Mouse (Mus musculus) forebrain, embryonic 12.5 days (tissue): Measurements from ENCODE around the gene Mamdc4. TPM values are rescaled to one million over a fixed set of nuclear protein-coding genes. Genes with fewer than 3 reads are reported as not detected.
A peak's percentile ranks its signal among the peaks of the same experiment; 100 is the strongest.

ENCODE experiments used
- ATAC-seq: fragments of 200-750 bp; cut with Nextera tagmentation; 2 replicates; pipeline ENCODE4 v1.8.0; 2017; ENCODE audit warnings: moderate TSS enrichment; ENCODE audit not compliant: low FRiP score
- H3K27ac ChIP-seq: fragments of 300-500 bp; sonication (generic); 2 replicates; pipeline ENCODE4 v1.5.1; 2016; ENCODE audit warnings: mild to moderate bottlenecking
- H3K27me3 ChIP-seq: fragments of 300-500 bp; sonication (generic); 2 replicates; pipeline ENCODE4 v1.6.1; 2016; ENCODE audit warnings: mild to moderate bottlenecking
- H3K36me3 ChIP-seq: fragments of 300-500 bp; sonication (generic); replicated peaks from 2 replicates; pipeline ENCODE4 v1.6.1; 2016; ENCODE audit warnings: mild to moderate bottlenecking
- H3K4me1 ChIP-seq: fragments of 300-500 bp; sonication (generic); 2 replicates; pipeline ENCODE4 v1.6.1; 2016
- H3K4me2 ChIP-seq: fragments of 300-500 bp; sonication (generic); 2 replicates; pipeline ENCODE4 v1.6.1; 2016; ENCODE audit warnings: mild to moderate bottlenecking, moderate library complexity
- H3K4me3 ChIP-seq: fragments of 300-500 bp; sonication (generic); replicated peaks from 2 replicates; pipeline ENCODE4 v1.5.1; 2016; ENCODE audit warnings: mild to moderate bottlenecking
- H3K9ac ChIP-seq: fragments of 300-500 bp; sonication (generic); 2 replicates; pipeline ENCODE4 v1.6.1; 2016; ENCODE audit warnings: mild to moderate bottlenecking
- H3K9me3 ChIP-seq: fragments of 300-500 bp; sonication (generic); 2 replicates; pipeline ENCODE4 v1.6.1; 2016
- WGBS: fragments of 180-500 bp; shearing (Covaris S2); methylation state at CpG from one replicate; pipeline ENCODE4 v1.1.7; 2016; 5-methylcytosine and 5-hydroxymethylcytosine counted together
- polyA plus RNA-seq: library from polyadenylated mRNA; unstranded; fragments of >200 nt; fragmentation: Nextera tagmentation; extraction: Ambion mirVana; gene quantifications from 2 replicates; pipeline ENCODE4 v1.2.1, GENCODE M21; 2016

Mamdc4 gene
- polyA plus RNA-seq, 1 experiment from 2014 or later, result 5.2 TPM

- H3K4me2 ChIP-seq, result peak overlapping the region; percentile 65; the same call in 1 of the 2 replicates
- H3K4me1 ChIP-seq, result peaks cover 53% of the 10 kb centered on the region
- 0 out of 2 replicates have a peak overlapping the region, but pooled peaks have one; percentile 33 for H3K9ac ChIP-seq
- H3K9me3 ChIP-seq, result no peaks in the 10 kb centered on the region
- no peak overlapping the region for H3K27ac ChIP-seq
- 42% methylated on average over 6 of the region's 6 CpGs for WGBS
- no peak for ATAC-seq
- peak overlapping the region; percentile 38; the same call in 1 of the 2 replicates for H3K4me3 ChIP-seq
- H3K36me3 ChIP-seq, result peaks cover 30% of the 10 kb centered on the region
- H3K27me3 ChIP-seq, result peaks cover 58% of the 10 kb centered on the region
These were observed 6.0 kb upstream of the Mamdc4 start for GRCm38 (mm10) chr2:25580621-25581101.

GRCm38 (mm10) chr2:25579737-25580460 is 5.3 kb upstream of the Mamdc4 start:
- no peak overlapping the region; the same call in 1 of the 2 replicates for H3K9ac ChIP-seq

GRCm38 (mm10) chr2:25578796-25579736 is 4.4 kb upstream of the Mamdc4 start:
- peaks cover 60% of the 10 kb centered on the region for H3K4me1 ChIP-seq
- peaks cover 60% of the 10 kb centered on the region for H3K27me3 ChIP-seq
- peak overlapping the region; percentile 7; the same call in 1 of the 2 replicates for H3K9ac ChIP-seq
- no peak for ATAC-seq
- peak overlapping the region; percentile 19 for H3K4me3 ChIP-seq
- 5% methylated on average over 77 of the region's 77 CpGs for WGBS
- H3K4me2 ChIP-seq, result peak overlapping the region; percentile 32
- H3K9me3 ChIP-seq, result no peaks in the 10 kb centered on the region
- H3K36me3 ChIP-seq, result peaks cover 14% of the 10 kb centered on the region
- no peak overlapping the region for H3K27ac ChIP-seq

More at GRCm38 (mm10) chr2:25579737-25580460, 5.3 kb upstream of the Mamdc4 start:
- peak overlapping the region; percentile 32; the same call in 1 of the 2 replicates for H3K4me2 ChIP-seq
- H3K4me3 ChIP-seq, result peak overlapping the region; percentile 19
- peaks cover 23% of the 10 kb centered on the region for H3K36me3 ChIP-seq
- peaks cover 58% of the 10 kb centered on the region for H3K4me1 ChIP-seq
- ATAC-seq, result no peak
- no peaks in the 10 kb centered on the region for H3K9me3 ChIP-seq
- peaks cover 60% of the 10 kb centered on the region for H3K27me3 ChIP-seq
- WGBS, result 5% methylated on average over 27 of the region's 27 CpGs
- H3K27ac ChIP-seq, result no peak overlapping the region

GRCm38 (mm10) chr2:25577951-25578795 is 3.5 kb upstream of the Mamdc4 start:
- Histone ChIP-seq H3K9me3 (no peaks in the 10 kb centered on the region), H3K27me3 (peaks cover 60% of the 10 kb centered on the region), H3K9ac (no peak overlapping the region; the same call in 1 of the 2 replicates), H3K4me3 (peak overlapping the region; percentile 30), H3K36me3 (peaks cover 6% of the 10 kb centered on the region), H3K4me1 (peaks cover 69% of the 10 kb centered on the region), H3K27ac (no peak overlapping the region), H3K4me2 (peak overlapping the region; percentile 44)
- 4% methylated on average over 75 of the region's 75 CpGs for WGBS
- ATAC-seq, result no peak

GRCm38 (mm10) chr2:25576965-25577891 is 2.6 kb upstream of the Mamdc4 start:
- H3K4me3 ChIP-seq, result peak overlapping the region; percentile 30
- H3K4me2 ChIP-seq, result peak overlapping the region; percentile 44
- no peaks in the 10 kb centered on the region for H3K9me3 ChIP-seq
- H3K36me3 ChIP-seq, result no peaks in the 10 kb centered on the region; the same call in 1 of the 2 replicates
- no peak overlapping the region for H3K27ac ChIP-seq
- H3K4me1 ChIP-seq, result peaks cover 67% of the 10 kb centered on the region
- 13% methylated on average over 92 of the region's 92 CpGs for WGBS
- H3K27me3 ChIP-seq, result peaks cover 60% of the 10 kb centered on the region
- no peak overlapping the region; the same call in 1 of the 2 replicates for H3K9ac ChIP-seq
- no peak for ATAC-seq

- ATAC-seq, result no peak
- no peak overlapping the region for H3K27ac ChIP-seq
- no peaks in the 10 kb centered on the region for H3K9me3 ChIP-seq
- peaks cover 58% of the 10 kb centered on the region for H3K27me3 ChIP-seq
- no peak overlapping the region for H3K4me3 ChIP-seq
- peaks cover 8% of the 10 kb centered on the region for H3K36me3 ChIP-seq
- 67% methylated on average over 16 of the region's 16 CpGs for WGBS
- H3K9ac ChIP-seq, result no peak overlapping the region
- H3K4me2 ChIP-seq, result peak overlapping the region; percentile 74; the same call in 1 of the 2 replicates
- peaks cover 59% of the 10 kb centered on the region for H3K4me1 ChIP-seq
These were observed 1.6 kb upstream of the Mamdc4 start for GRCm38 (mm10) chr2:25576028-25576850.

GRCm38 (mm10) chr2:25575432-25576027 is 885 bp upstream of the Mamdc4 start:
- peak overlapping the region; percentile 82 for H3K27ac ChIP-seq
- H3K9me3 ChIP-seq, result no peaks in the 10 kb centered on the region
- H3K4me1 ChIP-seq, result peaks cover 55% of the 10 kb centered on the region
- peaks cover 51% of the 10 kb centered on the region for H3K27me3 ChIP-seq
- H3K36me3 ChIP-seq, result peaks cover 14% of the 10 kb centered on the region
- WGBS, result 18% methylated on average over 21 of the region's 21 CpGs
- H3K9ac ChIP-seq, result peak overlapping the region; percentile 65
- peak overlapping the region; percentile 61 for H3K4me3 ChIP-seq
- H3K4me2 ChIP-seq, result peak overlapping the region; percentile 74
- ATAC-seq, result no peak; the same call in 1 of the 2 replicates

GRCm38 (mm10) chr2:25574136-25574535 is 509 bp downstream of the Mamdc4 start:
- H3K27ac ChIP-seq, result no peak overlapping the region
- peaks cover 27% of the 10 kb centered on the region for H3K36me3 ChIP-seq
- peak overlapping the region; percentile 61 for H3K4me3 ChIP-seq
- H3K9me3 ChIP-seq, result no peaks in the 10 kb centered on the region
- WGBS, result 18% methylated on average over 11 of the region's 11 CpGs
- peaks cover 46% of the 10 kb centered on the region for H3K4me1 ChIP-seq
- peak overlapping the region; percentile 74 for H3K4me2 ChIP-seq
- peaks cover 37% of the 10 kb centered on the region for H3K27me3 ChIP-seq
- H3K9ac ChIP-seq, result peak overlapping the region; percentile 65
- 0 out of 2 replicates have a peak, but pooled peaks have one; percentile 1 for ATAC-seq

GRCm38 (mm10) chr2:25573068-25573467 is 1.6 kb downstream of the Mamdc4 start:
- Histone ChIP-seq H3K27ac (no peak overlapping the region), H3K4me3 (no peak overlapping the region), H3K4me1 (peaks cover 38% of the 10 kb centered on the region), H3K4me2 (peak overlapping the region; percentile 74), H3K9me3 (no peaks in the 10 kb centered on the region), H3K27me3 (peaks cover 26% of the 10 kb centered on the region), H3K9ac (no peak overlapping the region), H3K36me3 (peaks cover 38% of the 10 kb centered on the region)
- 92% methylated on average over 2 of the region's 2 CpGs for WGBS
- no peak for ATAC-seq

GRCm38 (mm10) chr2:25571221-25571620 is 3.4 kb downstream of the Mamdc4 start:
- no peak overlapping the region for H3K4me3 ChIP-seq
- H3K4me2 ChIP-seq, result no peak overlapping the region
- peaks cover 54% of the 10 kb centered on the region for H3K36me3 ChIP-seq
- no peaks in the 10 kb centered on the region for H3K9me3 ChIP-seq
- H3K27me3 ChIP-seq, result peaks cover 8% of the 10 kb centered on the region
- no peak for ATAC-seq
- WGBS, result 85% methylated on average over 4 of the region's 4 CpGs
- H3K27ac ChIP-seq, result no peak overlapping the region
- H3K4me1 ChIP-seq, result peaks cover 26% of the 10 kb centered on the region
- H3K9ac ChIP-seq, result no peak overlapping the region
